Mouse (Mus musculus) kidney, postnatal 4 days (tissue): ENCODE measurements at regions not wholly inside any gene's neighbourhood (a gene's known extent, or its start where the extent isn't known, plus 50 kb on each side); places are given as distances from the start of the nearest gene placed in this dataset.
A peak's percentile ranks its signal among the peaks of the same experiment; 100 is the strongest.

ENCODE experiments used
- DNase-seq, 2 experiments: peaks; one replicate each; pipeline ENCODE4 v3.0.0; 2021; ENCODE audit warnings: mixed read lengths in 2 of 2

GRCm38 (mm10) chr10:66433490-66433889 is 662.4 kb upstream of the Jmjd1c start:
- no peak for DNase-seq

GRCm38 (mm10) chr10:66470684-66471083 is 625.2 kb upstream of the Jmjd1c start:
- peak; percentile 12 to 22 for DNase-seq

- DNase-seq: peak in 1 of 2 experiments; percentile 3
Observed at GRCm38 (mm10) chr10:66472038-66472437, 623.9 kb upstream of the Jmjd1c start.

GRCm38 (mm10) chr10:66475187-66475735 is 620.7 kb upstream of the Jmjd1c start:
- peak in 1 of 2 experiments; percentile 8 for DNase-seq

GRCm38 (mm10) chr10:66490871-66491270 is 605.1 kb upstream of the Jmjd1c start:
- DNase-seq: peak; percentile 29 to 30

- DNase-seq: no peak
Observed at GRCm38 (mm10) chr10:66491850-66492249, 604.1 kb upstream of the Jmjd1c start.

GRCm38 (mm10) chr10:66539846-66540245 is 556.1 kb upstream of the Jmjd1c start:
- no peak for DNase-seq

DNA sequence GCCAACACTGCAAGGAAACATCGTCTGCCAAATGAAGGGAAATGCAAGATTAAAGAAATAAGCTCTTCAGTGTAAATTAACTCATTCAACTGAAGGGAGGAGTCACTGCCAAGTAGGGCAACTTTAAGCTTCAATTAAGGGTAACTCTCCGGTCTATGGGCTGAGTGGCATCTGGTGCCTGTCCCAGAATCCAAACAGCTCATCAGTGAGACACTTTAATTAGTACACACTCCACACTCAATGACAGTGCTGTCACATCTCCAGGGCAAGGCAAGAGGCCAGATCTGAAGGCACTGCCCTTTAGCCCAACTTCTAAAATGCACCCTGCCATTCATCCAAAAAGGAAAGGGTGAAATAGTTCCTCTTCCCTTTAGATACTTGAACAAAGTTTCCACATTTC is 549.3 kb upstream of the Jmjd1c start:
- DNase-seq: no peak

DNA sequence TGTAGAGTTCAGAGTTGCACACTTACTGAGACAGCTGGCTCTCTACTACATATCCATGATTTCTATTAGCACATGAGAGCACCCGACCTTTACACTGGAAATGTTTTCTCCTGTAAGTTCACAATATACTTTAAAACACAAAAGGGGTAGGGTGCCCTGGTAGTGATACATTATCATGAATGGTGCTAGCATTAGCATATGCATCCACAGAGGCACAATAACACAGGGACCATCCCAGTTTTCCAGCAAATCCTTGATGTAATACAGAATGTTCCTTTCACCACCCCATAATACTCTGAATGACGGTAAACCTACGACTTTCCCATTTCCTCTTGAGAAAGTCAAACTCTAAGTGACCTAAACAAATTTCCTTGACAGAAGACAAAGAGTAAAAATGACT is 548.3 kb upstream of the Jmjd1c start:
- no peak for DNase-seq

DNA sequence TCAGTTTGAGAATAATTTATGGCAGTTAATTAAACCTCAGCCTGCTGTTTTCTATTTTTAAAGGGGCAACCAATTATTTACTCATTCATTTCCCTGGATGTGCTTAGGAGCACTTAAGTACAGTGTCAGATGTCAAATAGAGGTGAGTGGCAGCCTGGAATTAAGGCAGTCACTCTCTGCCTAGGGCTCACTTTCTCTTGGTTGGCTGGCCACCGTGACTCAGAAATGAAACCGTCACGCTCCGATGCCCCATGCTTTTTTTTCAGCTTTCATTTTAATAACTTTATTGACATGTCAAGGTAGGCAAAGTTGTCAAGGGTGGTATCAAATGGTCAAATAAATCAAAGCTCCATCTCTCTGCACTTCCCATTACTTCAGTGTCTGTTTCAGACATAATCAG is 547.9 kb upstream of the Jmjd1c start:
- peak; percentile 7 to 20 for DNase-seq

DNA sequence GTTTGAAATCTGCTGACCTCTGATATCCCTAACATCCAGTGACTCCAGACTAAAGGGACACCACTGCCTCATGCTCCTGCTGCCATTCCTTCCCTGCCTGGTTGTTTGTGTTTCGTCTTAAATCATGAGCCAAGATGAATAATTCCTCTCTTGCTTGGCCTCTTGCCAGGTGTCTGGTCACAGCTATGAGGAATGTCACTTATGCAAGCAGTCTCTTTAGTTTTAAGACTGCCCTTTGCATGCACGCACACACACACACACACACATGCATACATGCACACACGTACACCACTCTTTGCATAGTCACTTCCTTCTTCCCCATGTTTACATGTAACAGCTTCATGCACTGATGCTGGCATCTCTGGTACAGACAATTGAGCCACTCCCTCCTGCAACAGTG is 543.0 kb upstream of the Jmjd1c start:
- DNase-seq: peak; percentile 36 to 38

GRCm38 (mm10) chr10:66554259-66554658 is 541.7 kb upstream of the Jmjd1c start:
- DNase-seq: no peak

- no peak for DNase-seq
Observed at GRCm38 (mm10) chr10:66558097-66558840, 537.7 kb upstream of the Jmjd1c start.

- DNase-seq: no peak
Observed at GRCm38 (mm10) chr10:66565374-66565773, 530.6 kb upstream of the Jmjd1c start.

DNA sequence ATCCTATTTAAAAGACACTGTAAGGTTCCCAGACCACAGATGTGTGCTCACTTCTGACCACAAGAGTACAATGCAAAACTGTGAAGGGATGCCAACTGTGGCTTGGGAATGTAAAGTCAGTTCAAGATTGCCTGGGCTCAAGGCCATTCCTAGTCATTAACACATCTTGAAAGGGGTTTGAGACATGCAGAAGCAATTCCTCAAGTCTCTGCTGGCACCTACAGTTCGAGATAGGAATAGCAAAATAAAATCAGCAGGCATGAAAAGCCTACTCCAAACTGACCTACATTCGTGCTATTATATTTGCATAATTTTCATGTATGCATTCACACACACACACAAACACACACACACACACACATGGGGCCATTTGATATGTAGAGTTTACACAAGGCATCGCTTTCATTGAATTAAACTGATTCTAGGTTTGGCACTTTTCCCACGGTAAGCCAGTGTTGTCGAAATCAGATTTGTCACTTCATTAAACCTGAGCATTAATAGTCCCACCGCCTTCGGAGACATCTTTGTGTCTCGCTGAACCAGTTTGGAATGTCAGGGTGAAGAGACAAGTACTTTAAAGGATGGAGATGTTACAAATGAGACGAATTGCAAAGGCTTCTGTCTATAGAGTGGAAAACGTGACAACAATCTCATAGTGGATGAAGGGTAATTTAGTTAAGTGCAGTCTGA is 520.9 kb upstream of the Jmjd1c start:
- peak; percentile 5 to 7 for DNase-seq

- no peak for DNase-seq
Observed at GRCm38 (mm10) chr10:66593001-66593400, 502.9 kb upstream of the Jmjd1c start.

GRCm38 (mm10) chr10:66593506-66593905 is 502.4 kb upstream of the Jmjd1c start:
- DNase-seq: no peak

- DNase-seq: no peak
Observed at GRCm38 (mm10) chr10:66597952-66598351, 498.0 kb upstream of the Jmjd1c start.

DNA sequence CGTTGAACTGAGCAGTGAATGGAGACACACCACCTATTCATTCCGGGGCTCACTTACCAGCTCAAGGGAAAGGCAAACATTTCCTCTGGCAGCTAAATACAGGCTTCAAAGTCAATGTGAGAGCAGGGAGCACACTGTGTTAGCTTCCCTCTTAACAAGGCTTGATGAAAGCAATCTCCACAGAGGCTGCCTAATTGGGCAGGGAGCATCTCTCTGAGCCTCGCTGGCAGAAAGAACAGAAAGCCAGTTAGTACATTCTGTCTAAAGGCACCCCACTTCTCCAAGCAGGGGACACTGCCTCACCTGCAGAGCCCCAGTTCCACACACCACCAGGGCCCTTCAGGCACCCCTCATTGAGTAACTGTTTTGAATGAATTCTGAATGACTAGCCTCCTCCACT is 488.8 kb upstream of the Jmjd1c start:
- DNase-seq: no peak

DNA sequence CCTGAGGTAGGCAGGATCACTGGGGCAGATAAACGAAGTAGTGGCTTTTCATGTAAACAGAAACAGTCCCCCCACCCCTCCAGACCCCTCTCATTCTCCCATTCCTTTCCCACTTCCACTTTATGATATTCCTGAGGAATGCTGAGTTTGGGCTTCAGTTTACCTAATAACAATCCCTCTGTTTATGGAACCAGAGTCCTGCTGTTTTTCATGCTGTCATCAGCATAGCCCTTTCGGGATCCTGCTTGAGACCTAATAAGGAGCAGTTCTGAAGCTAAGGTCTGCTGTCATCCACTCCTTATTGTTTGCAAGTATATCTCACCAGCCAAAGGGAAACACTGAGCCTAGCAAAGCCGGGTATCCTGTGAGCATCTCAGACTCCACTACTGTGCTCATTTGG is 479.6 kb upstream of the Jmjd1c start:
- DNase-seq: no peak

GRCm38 (mm10) chr10:66630996-66631395 is 464.9 kb upstream of the Jmjd1c start:
- DNase-seq: peak; percentile 7 to 9

DNA sequence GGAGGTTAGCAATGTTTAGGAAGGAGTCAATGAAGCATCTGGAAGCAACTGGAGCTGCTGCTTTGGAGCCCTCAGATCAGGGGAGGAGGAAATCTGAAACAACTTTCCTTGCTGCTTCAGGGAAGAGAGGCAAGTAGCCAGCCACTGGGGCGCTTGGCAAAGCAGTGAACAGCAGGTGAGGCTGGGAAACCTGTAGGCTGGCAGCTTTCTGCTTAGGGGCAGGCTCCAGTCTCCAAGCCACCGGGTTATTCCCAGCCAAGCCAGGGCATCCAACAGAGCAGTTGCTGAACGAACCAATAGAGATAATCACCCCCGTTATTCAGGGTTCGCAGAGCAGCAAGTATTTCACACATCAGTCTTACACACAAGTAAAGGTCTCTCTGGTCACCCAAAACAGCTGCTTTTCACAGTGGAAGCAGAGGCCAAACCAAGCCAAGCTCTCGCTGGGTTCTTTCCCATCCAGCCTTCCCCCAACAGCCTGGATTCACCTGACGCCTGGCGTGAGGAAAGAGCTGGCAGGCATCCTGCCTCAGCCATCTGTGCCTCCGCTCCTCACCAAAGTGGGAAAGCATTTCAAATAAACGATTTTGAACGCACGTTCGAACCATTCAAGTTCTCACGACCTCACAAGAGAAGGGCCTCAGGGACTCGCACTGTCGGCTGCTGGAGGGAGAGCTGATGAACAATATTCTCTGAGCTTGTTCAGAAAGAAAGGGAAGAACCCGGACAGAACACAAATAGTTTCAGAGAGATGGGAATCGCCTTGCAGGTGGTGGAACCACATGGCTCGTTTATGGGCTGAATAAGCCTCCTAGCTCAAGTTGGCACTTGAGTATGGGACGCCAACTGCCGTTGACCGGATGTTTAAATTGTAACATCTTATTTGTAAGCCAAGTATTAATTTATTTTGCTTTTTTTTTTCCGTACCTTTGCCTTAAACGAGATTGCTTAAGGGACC is 454.8 kb upstream of the Jmjd1c start:
- peak; percentile 5 to 12 for DNase-seq

- no peak for DNase-seq
Observed at GRCm38 (mm10) chr10:66641966-66642365, 454.0 kb upstream of the Jmjd1c start.
